14 mouse cellular contexts compared by ENCODE assay signal in the genomic region with DNA sequence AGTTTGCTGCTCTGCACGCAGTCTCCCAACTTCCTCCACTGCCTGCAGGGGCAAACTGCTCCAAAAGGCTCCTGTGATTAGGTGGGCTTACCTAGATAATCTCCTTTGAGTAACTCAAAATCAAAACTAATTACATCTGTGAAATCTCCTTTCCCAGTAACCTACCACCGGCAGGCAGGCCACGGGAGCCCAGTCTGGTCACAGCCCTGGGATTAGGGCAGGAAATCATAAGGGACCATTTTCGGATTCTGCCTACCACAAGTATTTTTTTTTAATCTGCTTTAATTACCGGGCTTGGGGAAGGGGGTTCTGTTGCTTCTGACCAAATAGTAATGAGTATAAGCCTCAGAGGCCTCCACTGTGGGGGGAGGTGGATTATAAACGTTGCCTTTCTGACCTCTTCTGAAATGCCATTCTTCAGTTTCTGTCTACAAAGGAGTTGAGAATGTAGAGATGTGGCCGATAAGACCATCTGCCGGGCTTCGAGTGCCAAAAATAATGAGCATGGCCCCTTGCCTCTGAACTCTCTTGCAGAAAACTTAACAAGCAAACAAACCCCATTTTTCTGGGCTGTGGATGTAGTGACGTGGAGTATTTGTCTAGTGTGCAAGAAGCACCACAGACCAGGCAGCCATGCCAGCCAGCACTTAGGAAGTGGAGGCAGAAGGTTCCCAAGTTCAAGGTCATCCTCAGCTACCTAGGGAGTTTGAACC.
DNase-seq lines count a peak whose midpoint lies in the region; ATAC-seq and TF ChIP-seq lines count a peak whose summit lies in the region.
"Had no signal": no experiment of that assay in that cellular context is flagged by ENCODE, and none has a peak within 500 bp of the region (broad histone marks: within the 10 kb centered on the region; RNA-seq: fewer than 3 reads in every experiment).

No protein-coding gene starts in this region.

- peak overlapping the region; percentile 66; the same call in 1 of the 2 replicates for H3K27ac ChIP-seq in hindbrain, embryonic 10.5 days
- no peak overlapping the region; the same call in 1 of the 2 replicates for H3K27ac ChIP-seq in hindbrain, embryonic 14.5 days
- no peak overlapping the region for H3K27ac ChIP-seq in liver, adult 2 months (replicated peaks; ENCODE audit: insufficient read depth, low read depth, low read length)
- H3K27ac ChIP-seq in liver, embryonic 11.5 days (ENCODE audit: low read depth, low read length) = no peak overlapping the region
- H3K27ac ChIP-seq in embryonic facial prominence, embryonic 14.5 days (replicated peaks; ENCODE audit: low read depth, low read length) = peak overlapping the region; percentile 49
- H3K27ac ChIP-seq in stomach, embryonic 16.5 days (ENCODE audit: low read length) = peak overlapping the region; percentile 15; the same call in 1 of the 2 replicates
- H3K27ac ChIP-seq: limb, embryonic 13.5 days had no signal

- no peak overlapping the region for H3K4me2 ChIP-seq in hindbrain, embryonic 14.5 days (replicated peaks)
- no peak overlapping the region for H3K4me2 ChIP-seq in liver, embryonic 11.5 days
- H3K4me2 ChIP-seq in embryonic facial prominence, embryonic 14.5 days (ENCODE audit: low read depth, low read length) = no peak overlapping the region
- no peak overlapping the region for H3K4me2 ChIP-seq in stomach, embryonic 16.5 days (ENCODE audit: low read depth, low read length)
- H3K4me2 ChIP-seq: limb, embryonic 13.5 days had no signal

- WGBS in hindbrain, embryonic 10.5 days = 67% methylated on average over 10 of the region's 10 CpGs
- WGBS in hindbrain, embryonic 14.5 days = 54% methylated on average over 10 of the region's 10 CpGs
- 63% methylated on average over 10 of the region's 10 CpGs for WGBS in liver, adult 2 months
- 54% methylated on average over 10 of the region's 10 CpGs for WGBS in liver, embryonic 11.5 days
- 24% methylated on average over 10 of the region's 10 CpGs for WGBS in embryonic facial prominence, embryonic 14.5 days
- WGBS in stomach, embryonic 16.5 days = 27% methylated on average over 10 of the region's 10 CpGs

- no peak for TF ChIP-seq CTCF in liver, adult 2 months (IDR thresholded peaks at IDR 0.05; ENCODE audit: low read depth, low read length)

- no peak for ATAC-seq in hindbrain, embryonic 14.5 days (ENCODE audit: low FRiP score)
- ATAC-seq in liver, embryonic 11.5 days (replicated peaks; ENCODE audit: low FRiP score) = no peak
- ATAC-seq in embryonic facial prominence, embryonic 14.5 days (ENCODE audit: low read depth) = peak; percentile 42
- no peak for ATAC-seq in stomach, embryonic 16.5 days (ENCODE audit: insufficient read depth, low FRiP score)
- ATAC-seq: inflammation-experienced regulatory T-cells, adult 6 months; Patski had no signal

- H3K4me1 ChIP-seq in hindbrain, embryonic 10.5 days (replicated peaks) = peaks cover 62% of the 10 kb centered on the region
- H3K4me1 ChIP-seq in hindbrain, embryonic 14.5 days (replicated peaks; ENCODE audit: control insufficient read depth, insufficient read depth, low read length) = no peaks in the 10 kb centered on the region
- H3K4me1 ChIP-seq in liver, adult 2 months (ENCODE audit: control insufficient read depth, insufficient read depth, low read length) = peaks cover 7% of the 10 kb centered on the region
- peaks cover 7% of the 10 kb centered on the region; the same call in 1 of the 2 replicates for H3K4me1 ChIP-seq in liver, embryonic 11.5 days (replicated peaks; ENCODE audit: control insufficient read depth, insufficient read depth, low read length)
- H3K4me1 ChIP-seq in embryonic facial prominence, embryonic 14.5 days (ENCODE audit: control insufficient read depth, insufficient read depth, low read length) = peaks cover 42% of the 10 kb centered on the region
- peaks cover 33% of the 10 kb centered on the region for H3K4me1 ChIP-seq in stomach, embryonic 16.5 days (ENCODE audit: control insufficient read depth, insufficient read depth, low read length)

- H3K9ac ChIP-seq in hindbrain, embryonic 14.5 days = no peak overlapping the region
- no peak overlapping the region for H3K9ac ChIP-seq in liver, adult 2 months (ENCODE audit: low read depth, low read length)
- no peak overlapping the region for H3K9ac ChIP-seq in liver, embryonic 11.5 days (ENCODE audit: low read depth, low read length)
- no peak overlapping the region for H3K9ac ChIP-seq in embryonic facial prominence, embryonic 14.5 days (ENCODE audit: low read depth, low read length)
- H3K9ac ChIP-seq in stomach, embryonic 16.5 days (ENCODE audit: low read length) = peak overlapping the region; percentile 1; the same call in 1 of the 2 replicates
- H3K9ac ChIP-seq: limb, embryonic 13.5 days had no signal

- TF ChIP-seq POLR2A in liver, adult 2 months (IDR thresholded peaks at IDR 0.05; ENCODE audit: extremely low read depth, insufficient read depth, low read length) = no peak

- no peak for DNase-seq in hindbrain, embryonic 10.5 days (ENCODE audit: low spot score)
- DNase-seq in hindbrain, embryonic 14.5 days (ENCODE audit: low spot score) = no peak
- DNase-seq in liver, adult 2 months (ENCODE audit: extremely low read depth, low read depth, low spot score) = peak; percentile 64
- no peak for DNase-seq in liver, embryonic 11.5 days (ENCODE audit: low spot score)
- peak; percentile 63 for DNase-seq in embryonic facial prominence, embryonic 14.5 days (ENCODE audit: low spot score)
- no peak for DNase-seq in thymus, postnatal 14 days
- DNase-seq: adrenal gland, adult 2 months; layer of hippocampus, adult 9-11 months; lung, adult 2 months; right cerebral cortex, postnatal 4 days had no signal

- no peaks in the 10 kb centered on the region for H3K9me3 ChIP-seq in hindbrain, embryonic 10.5 days
- H3K9me3 ChIP-seq in hindbrain, embryonic 14.5 days (ENCODE audit: control insufficient read depth, low read length) = no peaks in the 10 kb centered on the region
- no peaks in the 10 kb centered on the region for H3K9me3 ChIP-seq in liver, embryonic 11.5 days (ENCODE audit: control insufficient read depth, low read length)
- H3K9me3 ChIP-seq in embryonic facial prominence, embryonic 14.5 days (ENCODE audit: control insufficient read depth, low read length) = no peaks in the 10 kb centered on the region
- H3K9me3 ChIP-seq in stomach, embryonic 16.5 days (replicated peaks; ENCODE audit: control insufficient read depth, low read length) = no peaks in the 10 kb centered on the region
- H3K9me3 ChIP-seq: limb, embryonic 13.5 days had no signal

- H3K36me3 ChIP-seq in hindbrain, embryonic 10.5 days = no peaks in the 10 kb centered on the region
- no peaks in the 10 kb centered on the region for H3K36me3 ChIP-seq in hindbrain, embryonic 14.5 days (replicated peaks; ENCODE audit: control insufficient read depth, insufficient read depth)
- no peaks in the 10 kb centered on the region for H3K36me3 ChIP-seq in liver, adult 2 months (ENCODE audit: control insufficient read depth, insufficient read depth, low read length)
- no peaks in the 10 kb centered on the region for H3K36me3 ChIP-seq in liver, embryonic 11.5 days (ENCODE audit: control insufficient read depth, insufficient read depth, low read length)
- no peaks in the 10 kb centered on the region for H3K36me3 ChIP-seq in embryonic facial prominence, embryonic 14.5 days (ENCODE audit: control insufficient read depth, insufficient read depth, low read length)
- H3K36me3 ChIP-seq in stomach, embryonic 16.5 days (ENCODE audit: control insufficient read depth, insufficient read depth, low read length) = no peaks in the 10 kb centered on the region
- H3K36me3 ChIP-seq: limb, embryonic 13.5 days had no signal

- no peaks in the 10 kb centered on the region for H3K27me3 ChIP-seq in hindbrain, embryonic 10.5 days (ENCODE audit: insufficient read depth, poor library complexity, severe bottlenecking)
- no peaks in the 10 kb centered on the region for H3K27me3 ChIP-seq in hindbrain, embryonic 14.5 days (ENCODE audit: control insufficient read depth, insufficient read depth, low read length)
- no peaks in the 10 kb centered on the region for H3K27me3 ChIP-seq in liver, adult 2 months (ENCODE audit: control insufficient read depth, insufficient read depth, low read length)
- H3K27me3 ChIP-seq in liver, embryonic 11.5 days (replicated peaks; ENCODE audit: control insufficient read depth, insufficient read depth, low read length) = no peaks in the 10 kb centered on the region
- H3K27me3 ChIP-seq in embryonic facial prominence, embryonic 14.5 days (replicated peaks; ENCODE audit: control insufficient read depth, insufficient read depth, low read length) = no peaks in the 10 kb centered on the region
- H3K27me3 ChIP-seq in stomach, embryonic 16.5 days (ENCODE audit: control insufficient read depth, insufficient read depth, low read length) = no peaks in the 10 kb centered on the region
- H3K27me3 ChIP-seq: Patski had no signal

- no peak overlapping the region for H3K4me3 ChIP-seq in hindbrain, embryonic 10.5 days
- no peak overlapping the region for H3K4me3 ChIP-seq in hindbrain, embryonic 14.5 days (replicated peaks; ENCODE audit: low read length)
- no peak overlapping the region for H3K4me3 ChIP-seq in liver, adult 2 months (ENCODE audit: insufficient read depth, low read depth, low read length)
- H3K4me3 ChIP-seq in liver, embryonic 11.5 days (ENCODE audit: low read depth, low read length) = no peak overlapping the region
- no peak overlapping the region for H3K4me3 ChIP-seq in embryonic facial prominence, embryonic 14.5 days (ENCODE audit: low read depth, low read length)
- H3K4me3 ChIP-seq in stomach, embryonic 16.5 days (replicated peaks; ENCODE audit: low read length) = no peak overlapping the region
- H3K4me3 ChIP-seq: limb, embryonic 13.5 days had no signal

- no peaks in the 10 kb centered on the region for H3K79me2 ChIP-seq in liver, adult 2 months (ENCODE audit: control insufficient read depth, insufficient read depth, low read length)

Comparison
In these comparisons a context has a peak if more than half of its experiments do, and no peak if none do; other contexts are left out.
1. DNase-seq: peak in liver, adult 2 months (single experiment) and embryonic facial prominence, embryonic 14.5 days (single experiment); none in hindbrain, embryonic 10.5 days (single experiment), hindbrain, embryonic 14.5 days (single experiment), liver, embryonic 11.5 days (single experiment) and thymus, postnatal 14 days (single experiment).
2. H3K27ac ChIP-seq: peak in hindbrain, embryonic 10.5 days (single experiment), embryonic facial prominence, embryonic 14.5 days (single experiment) and stomach, embryonic 16.5 days (single experiment); none in hindbrain, embryonic 14.5 days (single experiment), liver, adult 2 months (single experiment) and liver, embryonic 11.5 days (single experiment).